11 mouse cellular contexts compared by ENCODE assay signal in genomic region chr3:97252896-97253295, GRCm38 (mm10).
"Had no signal": no experiment of that assay in that cellular context is flagged by ENCODE, and none has a peak within 500 bp of the region (broad histone marks: within the 10 kb centered on the region; RNA-seq: fewer than 3 reads in every experiment).

No protein-coding gene starts in this region.

- H3K36me3 ChIP-seq: midbrain, embryonic 15.5 days; neural tube, embryonic 13.5 days had no signal

- H3K9ac ChIP-seq: liver, embryonic 14.5 days; midbrain, embryonic 15.5 days; neural tube, embryonic 13.5 days had no signal

- DNase-seq: kidney, adult 18-20 months; kidney, postnatal 10 days; kidney, postnatal 4 days; left cerebral cortex, postnatal 4 days; lung, adult 18-20 months; right cerebral cortex, postnatal 14 days; thymus, postnatal 36 days had no signal

- H3K4me3 ChIP-seq: layer of hippocampus, adult 2 months; midbrain, embryonic 15.5 days; neural tube, embryonic 13.5 days had no signal

- H3K4me2 ChIP-seq: midbrain, embryonic 15.5 days; neural tube, embryonic 13.5 days had no signal

- H3K27me3 ChIP-seq: midbrain, embryonic 15.5 days; neural tube, embryonic 13.5 days had no signal

- H3K9me3 ChIP-seq: midbrain, embryonic 15.5 days; neural tube, embryonic 13.5 days had no signal

- H3K27ac ChIP-seq: layer of hippocampus, adult 2 months; liver, embryonic 14.5 days; midbrain, embryonic 15.5 days; neural tube, embryonic 13.5 days had no signal

- ATAC-seq: midbrain, embryonic 15.5 days had no signal
